Mouse (Mus musculus) liver, postnatal 0 days (tissue): ENCODE measurements around the gene Gys1.

Experiments
- CTCF ChIP-seq: sonication (generic); IDR thresholded peaks from 2 replicates; pipeline ENCODE4 v1.5.1; 2016; ENCODE audit warnings: antibody characterized with exemption, low read depth
- EP300 ChIP-seq: IDR thresholded peaks from 2 replicates; pipeline ENCODE4 v1.6.1; 2016; ENCODE audit warnings: antibody characterized with exemption, low read depth, mild to moderate bottlenecking

- TF ChIP-seq CTCF (no peak), EP300 (no peak)
Observed at GRCm38 (mm10) chr7:45456721-45457203, 22.1 kb downstream of the Gys1 start.
